Mouse (Mus musculus): ENCODE measurements around the gene Trim21.

The Trim21 gene

DNA sequence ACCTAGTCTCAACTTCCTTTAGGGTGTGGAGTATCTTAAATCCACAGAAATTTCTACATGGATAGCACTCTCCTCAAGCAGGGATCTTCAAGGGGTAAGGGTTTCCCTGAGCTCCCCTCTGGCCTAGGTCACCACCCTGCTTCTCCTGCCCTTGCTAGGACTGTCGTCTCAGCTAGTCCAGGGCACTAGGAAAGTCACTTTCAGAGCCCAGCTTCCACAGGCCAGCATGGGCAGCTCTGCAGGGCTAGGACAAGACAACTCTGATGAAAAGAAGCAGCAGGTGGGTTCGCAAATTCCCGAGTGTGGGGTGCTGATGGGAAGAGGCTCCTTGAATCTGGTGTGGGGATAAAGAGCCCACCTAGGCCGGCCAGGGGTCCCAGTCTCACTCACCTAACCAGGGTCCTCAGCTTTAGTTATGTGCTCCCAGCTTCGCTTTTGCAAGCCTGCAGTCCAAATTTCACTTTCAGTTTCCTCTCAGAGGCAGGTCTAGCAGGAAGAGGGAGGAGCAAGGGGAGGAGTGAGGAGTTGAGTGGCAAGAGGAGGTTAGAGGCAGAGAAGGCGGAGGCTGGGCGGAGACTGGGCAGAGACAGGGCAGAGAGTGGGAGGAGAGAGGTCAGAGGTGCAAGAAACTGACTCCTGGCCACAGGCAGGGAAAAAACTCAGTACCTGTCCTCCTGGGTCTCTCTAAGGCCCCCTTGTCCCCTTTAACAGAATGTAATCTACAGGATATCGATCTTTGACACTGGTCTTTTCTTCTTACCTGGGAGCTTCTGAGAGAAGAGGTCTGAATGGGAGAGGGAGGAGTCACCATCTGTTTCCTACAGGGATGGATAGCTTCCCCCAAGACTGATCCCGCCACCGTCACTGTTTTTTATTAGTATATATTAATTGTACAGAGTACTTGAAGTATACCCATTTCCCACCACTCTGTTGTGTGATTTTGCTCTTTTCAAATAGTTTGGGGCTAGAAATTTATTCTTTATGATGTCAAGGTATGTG, at the start of gene Trim21:
Gene Trim21, minus strand, starts transcription at position 488 of the 999 bp plus-strand sequence.
- in situ Hi-C loops (cut with MboI, MseI), result loop anchor here in 1 of 2 experiments (5.0 kb wide), 1 partner anchor 53 kb away; no protein-coding TSS in a partner anchor

DNA sequence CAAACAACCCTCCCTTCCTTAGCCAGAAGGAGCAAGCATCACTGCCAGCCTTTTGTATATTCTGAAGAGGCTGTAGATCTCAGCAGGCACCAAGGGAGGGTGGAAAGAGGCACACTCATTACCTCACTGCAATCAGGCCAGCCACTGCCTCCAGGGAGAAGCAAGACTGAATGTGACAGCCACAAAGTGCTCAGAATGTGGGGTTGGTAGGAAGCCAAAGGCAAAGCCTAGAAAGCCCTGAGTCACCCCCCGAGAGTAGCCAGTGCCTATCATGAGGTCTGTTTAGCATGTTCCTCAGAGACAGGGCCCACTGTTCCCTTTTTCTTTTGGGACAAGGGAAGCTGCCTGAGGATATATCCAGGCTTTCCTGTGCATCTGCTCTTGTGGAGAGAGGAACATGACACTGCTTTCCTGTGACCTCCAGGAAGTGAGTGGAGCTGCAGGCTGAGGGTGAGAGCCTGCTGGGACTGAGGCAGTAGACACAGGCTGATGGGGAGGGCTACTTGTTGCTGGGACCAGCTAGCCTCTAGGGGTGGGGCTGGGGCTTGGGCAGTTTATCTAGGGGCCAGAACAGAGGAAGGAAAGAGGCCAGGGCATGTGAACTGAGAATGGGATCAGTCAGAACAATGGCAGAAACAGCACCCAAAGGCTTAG, 32.2 kb upstream of the Trim21 start, which contains the start of gene Olfr552:
Gene Olfr552, plus strand, starts transcription at position 393 of the 654 bp plus-strand sequence.
- in situ Hi-C loops (cut with MboI, MseI), result no loop called here

DNA sequence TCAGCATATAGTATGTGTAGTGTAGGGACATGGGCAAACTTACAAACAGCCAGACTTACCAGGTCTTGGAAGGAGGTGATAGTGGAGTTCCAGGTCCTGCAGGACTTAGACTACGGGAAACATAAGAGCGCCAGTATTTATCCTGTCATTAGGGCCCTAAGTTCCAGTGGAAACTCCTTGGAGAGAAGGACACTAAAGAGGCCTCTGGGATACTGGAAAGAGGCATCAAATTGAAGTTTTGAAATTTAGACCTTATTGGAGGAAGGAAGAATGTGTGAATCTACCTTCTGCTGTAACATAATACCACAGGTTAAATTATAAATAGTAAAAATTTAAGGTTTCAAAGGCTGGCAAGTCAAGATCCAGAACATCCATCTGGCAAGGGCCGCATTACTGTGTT, 26.5 kb upstream of the Trim21 start, which contains the start of gene Olfr551:
Gene Olfr551, minus strand, starts transcription at position 101 of the 400 bp plus-strand sequence.
- in situ Hi-C loops (cut with MboI, MseI), result no loop called here

DNA sequence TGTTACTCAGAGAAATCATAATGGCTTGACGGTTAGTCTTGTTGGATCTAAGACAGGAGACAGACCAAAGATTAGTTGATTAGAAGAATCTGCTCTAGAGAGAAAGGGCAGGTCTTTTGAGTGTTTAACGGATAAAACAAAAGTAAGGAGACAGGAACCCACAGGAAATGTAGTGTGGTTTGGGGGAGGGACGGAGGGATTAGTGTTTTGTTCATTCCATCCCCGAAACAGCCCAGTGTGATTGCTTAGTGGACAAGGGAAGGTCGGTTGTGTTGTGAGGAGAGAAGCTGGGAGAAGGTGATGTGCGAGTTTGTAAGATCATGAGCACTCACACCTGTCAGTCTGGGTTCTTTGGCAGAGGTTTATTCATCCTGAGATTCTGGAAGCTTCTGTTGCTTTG, 10.7 kb upstream of the Trim21 start:
- in situ Hi-C loops (cut with MboI, MseI), result no loop called here

DNA sequence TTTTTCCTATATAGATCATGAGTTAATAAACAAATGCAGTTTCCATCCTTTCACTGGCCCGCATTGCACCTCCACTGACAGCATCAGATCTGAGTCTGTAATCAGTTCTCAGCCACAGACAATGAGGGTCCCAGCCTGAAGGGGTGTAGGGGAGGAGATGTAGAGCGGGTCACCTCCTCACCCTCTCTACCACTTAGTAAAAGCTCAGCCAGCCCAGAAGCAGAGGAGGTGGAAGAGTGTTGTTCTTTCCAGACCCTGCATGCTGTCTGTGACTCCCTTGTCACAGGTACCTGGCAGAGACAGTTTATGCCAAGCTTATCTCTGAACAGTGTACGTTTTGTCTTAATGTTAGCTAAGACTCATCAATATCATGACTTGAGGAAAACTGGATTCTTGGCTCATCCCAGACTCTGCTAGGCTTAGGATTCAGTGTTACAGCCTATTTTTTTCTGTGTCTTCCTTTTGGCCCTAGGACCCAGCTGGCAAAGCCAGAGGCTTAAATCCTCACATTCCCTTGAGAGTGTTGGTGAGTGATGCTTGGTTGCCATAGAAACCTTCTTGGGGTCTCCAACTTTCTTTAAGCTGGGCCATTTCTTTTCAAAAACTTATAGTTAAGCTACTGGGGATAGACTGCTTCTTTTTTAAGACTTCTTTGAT, 8.0 kb upstream of the Trim21 start:
- in situ Hi-C loops (cut with MboI, MseI), result no loop called here

DNA sequence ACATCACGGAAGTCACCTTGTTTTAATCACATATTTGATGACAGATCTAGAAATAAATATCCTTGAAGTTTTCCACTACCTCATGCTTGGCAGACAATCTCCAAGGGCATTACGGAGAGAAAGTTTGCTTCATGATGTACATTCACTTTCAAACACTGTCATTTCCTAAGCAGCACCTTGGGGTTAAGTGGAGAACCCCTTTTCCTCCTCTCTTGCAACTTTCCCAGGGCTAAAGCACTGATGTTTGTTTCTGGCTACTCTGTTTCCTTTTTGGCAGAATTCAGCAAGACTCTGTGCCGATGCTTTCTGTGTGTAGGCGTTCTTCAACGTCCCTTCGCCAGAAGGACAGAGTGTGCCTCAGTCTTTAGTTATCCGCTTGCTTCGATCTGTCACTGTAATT, 5.9 kb upstream of the Trim21 start, which contains the start of gene Olfr550:
Gene Olfr550, plus strand, starts transcription at position 301 of the 400 bp plus-strand sequence.
- in situ Hi-C loops (cut with MboI, MseI), result no loop called here

DNA sequence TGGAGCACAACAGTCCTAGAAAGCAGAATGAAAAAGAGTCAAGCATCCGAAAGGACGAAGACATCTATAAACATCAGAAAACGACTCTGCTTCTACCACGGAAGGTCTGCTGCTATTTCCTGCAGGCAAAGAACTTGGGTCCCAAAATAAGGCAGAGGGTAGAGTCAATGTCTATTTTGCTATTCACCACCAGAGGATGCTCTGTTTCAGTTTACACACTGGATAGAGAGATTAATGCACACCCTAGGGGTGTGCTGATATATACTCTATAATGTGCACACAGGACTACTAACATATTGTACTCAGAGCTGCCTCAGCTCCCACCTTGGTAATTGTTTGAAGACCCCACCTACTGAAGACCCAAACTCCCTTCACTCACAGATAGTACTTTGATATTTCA, 933 bp upstream of the Trim21 start:
- in situ Hi-C loops (cut with MboI, MseI), result loop anchor here in 1 of 2 experiments (5.0 kb wide), 1 partner anchor 54 kb away; no protein-coding TSS in a partner anchor

DNA sequence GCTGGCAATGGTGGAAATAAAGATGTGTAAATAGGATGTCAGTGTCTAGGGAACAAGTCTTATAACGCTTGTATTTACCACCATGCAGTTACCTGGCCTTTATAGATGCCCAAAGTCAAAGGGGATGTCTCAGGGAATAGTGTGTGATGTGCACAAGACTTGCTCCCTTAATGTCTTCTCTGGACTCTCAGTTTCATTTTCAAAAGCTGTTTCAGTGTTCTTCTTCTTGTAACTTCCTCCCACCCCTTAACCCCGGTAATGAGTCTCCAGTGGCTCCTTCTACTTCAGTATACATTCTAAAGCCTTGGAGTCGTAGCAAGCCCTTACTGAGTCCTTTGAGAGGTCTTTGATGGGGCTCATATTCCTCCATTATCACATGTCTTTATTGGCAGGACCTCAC, 12.0 kb downstream of the Trim21 start:
- in situ Hi-C loops (cut with MboI, MseI), result loop anchor here in 1 of 2 experiments (5.0 kb wide), 1 partner anchor 616 kb away; no protein-coding TSS in a partner anchor

DNA sequence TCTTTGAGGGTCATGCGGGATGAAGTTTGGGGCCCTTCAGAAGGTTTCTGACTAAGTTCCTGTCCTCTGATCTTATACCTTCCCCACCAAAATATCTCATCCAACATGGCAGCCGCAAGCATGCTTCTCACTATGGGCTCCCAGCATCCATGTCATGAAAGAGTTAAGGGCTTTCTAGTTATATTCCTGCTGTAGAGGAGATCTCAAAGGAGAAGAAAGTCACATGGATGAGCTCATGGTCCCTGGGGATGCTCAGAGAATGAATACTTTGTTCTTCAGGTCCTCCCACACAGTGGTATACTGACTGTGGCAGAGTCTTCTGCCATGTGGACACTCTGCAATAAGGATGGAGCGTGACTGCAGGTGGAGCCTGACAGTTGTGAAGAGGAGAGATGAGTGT, 15.7 kb downstream of the Trim21 start, which contains the start of gene Olfr549:
Gene Olfr549, plus strand, starts transcription at position 301 of the 400 bp plus-strand sequence.
- in situ Hi-C loops (cut with MboI, MseI), result no loop called here

DNA sequence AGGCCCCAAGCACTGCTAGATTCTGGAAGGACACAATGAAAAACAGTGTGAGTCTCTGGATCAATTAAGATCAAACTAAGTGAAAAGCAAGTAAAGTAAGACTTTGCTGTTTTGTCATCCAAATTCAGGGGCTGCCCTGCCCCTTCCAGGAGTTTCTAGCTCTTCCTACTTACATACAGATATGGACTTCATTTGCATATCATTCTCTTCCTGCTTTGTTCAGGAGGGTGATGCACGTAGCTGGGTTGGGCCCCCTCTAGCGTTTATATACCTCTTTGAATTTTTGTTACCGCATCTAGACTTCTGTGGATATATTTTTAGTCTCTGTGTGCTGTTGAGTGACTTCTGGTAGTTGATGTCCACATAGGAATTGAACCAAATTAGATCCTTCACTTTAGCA, 24.0 kb downstream of the Trim21 start:
- in situ Hi-C loops (cut with MboI, MseI), result no loop called here

DNA sequence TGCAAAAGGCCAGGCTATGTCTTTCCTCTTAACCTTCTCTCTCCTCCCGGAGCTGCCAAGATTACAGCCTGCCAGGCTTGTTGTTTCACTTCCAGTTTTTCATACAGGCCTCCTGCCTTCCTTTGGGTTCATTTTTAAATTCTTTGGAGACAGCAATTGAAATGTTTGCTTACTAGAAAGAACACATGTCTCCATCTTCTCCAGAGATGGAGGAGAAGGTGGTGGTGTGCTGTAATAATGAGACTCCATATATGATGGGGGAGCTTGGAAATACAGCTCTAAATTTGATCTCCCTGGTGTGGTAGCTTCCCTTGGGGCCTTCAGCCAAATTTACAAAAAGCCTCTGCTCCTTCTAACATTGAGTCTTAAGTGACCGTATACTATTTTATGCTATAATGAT, 24.7 kb downstream of the Trim21 start, which contains the start of gene Olfr548-ps1:
Gene Olfr548-ps1, plus strand, starts transcription at position 301 of the 400 bp plus-strand sequence.
- in situ Hi-C loops (cut with MboI, MseI), result no loop called here

DNA sequence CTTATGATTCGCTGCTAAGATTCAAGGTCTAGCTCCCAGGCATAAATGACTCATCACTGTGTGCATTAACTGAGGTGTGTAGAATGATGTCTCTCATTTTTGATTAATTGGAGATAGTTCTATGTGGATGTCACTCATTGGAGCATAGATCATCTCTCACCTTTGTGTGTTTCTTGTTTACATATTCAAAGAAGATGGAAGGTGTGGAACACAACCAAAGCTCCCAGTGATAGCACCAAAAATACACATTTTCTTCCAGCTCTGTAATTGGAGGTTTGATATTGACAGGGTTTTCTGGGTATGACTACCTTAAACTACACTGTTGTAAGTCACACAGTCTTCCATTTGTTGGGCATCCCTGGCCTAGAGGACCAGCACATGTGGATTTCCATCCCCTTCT, 30.8 kb downstream of the Trim21 start, which contains the start of gene Olfr547:
Gene Olfr547, plus strand, starts transcription at position 301 of the 400 bp plus-strand sequence.
- in situ Hi-C loops (cut with MboI, MseI), result loop anchor here in 1 of 2 experiments (5.0 kb wide), 1 partner anchor 68 kb away; no protein-coding TSS in a partner anchor

DNA sequence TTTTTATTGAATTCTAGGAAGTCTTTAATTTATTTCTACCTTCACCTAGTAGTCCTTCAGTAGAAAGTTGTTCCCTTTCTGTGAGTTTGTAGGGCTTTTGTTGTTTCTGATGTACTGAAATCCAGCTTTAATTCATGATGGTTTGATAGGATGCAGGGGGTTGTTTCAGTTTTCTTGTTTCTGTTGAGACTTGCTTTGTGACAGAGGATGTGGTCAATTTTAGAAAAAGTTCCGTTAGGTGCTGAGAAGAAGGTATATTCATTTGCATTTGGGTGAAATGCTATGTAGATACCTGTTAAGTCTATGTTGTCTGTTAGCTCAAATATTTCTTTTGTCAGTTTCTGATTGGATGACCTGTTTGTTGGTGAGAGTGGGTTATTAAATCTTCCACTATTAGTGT, 36.2 kb downstream of the Trim21 start:
- in situ Hi-C loops (cut with MboI, MseI), result no loop called here

DNA sequence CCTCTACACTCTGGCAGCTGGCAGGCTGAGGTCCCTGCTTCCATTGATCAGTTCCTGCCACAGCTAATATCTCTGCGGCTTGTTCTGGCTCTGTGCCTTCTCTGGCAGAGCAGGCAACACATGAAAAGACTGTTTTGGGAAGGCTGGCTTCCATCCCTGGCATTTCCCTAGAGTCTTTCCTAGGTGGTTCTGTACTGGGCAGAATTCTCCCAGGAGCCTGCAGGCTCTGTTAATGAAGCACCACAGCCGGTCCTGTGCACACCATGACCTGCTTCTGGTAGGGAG, 48.3 kb downstream of the Trim21 start:
- in situ Hi-C loops (cut with MboI, MseI), result loop anchor here in 1 of 2 experiments (25.0 kb wide), 1 partner anchor 1195 kb away; the partner anchor contains the start of gene Olfr243

DNA sequence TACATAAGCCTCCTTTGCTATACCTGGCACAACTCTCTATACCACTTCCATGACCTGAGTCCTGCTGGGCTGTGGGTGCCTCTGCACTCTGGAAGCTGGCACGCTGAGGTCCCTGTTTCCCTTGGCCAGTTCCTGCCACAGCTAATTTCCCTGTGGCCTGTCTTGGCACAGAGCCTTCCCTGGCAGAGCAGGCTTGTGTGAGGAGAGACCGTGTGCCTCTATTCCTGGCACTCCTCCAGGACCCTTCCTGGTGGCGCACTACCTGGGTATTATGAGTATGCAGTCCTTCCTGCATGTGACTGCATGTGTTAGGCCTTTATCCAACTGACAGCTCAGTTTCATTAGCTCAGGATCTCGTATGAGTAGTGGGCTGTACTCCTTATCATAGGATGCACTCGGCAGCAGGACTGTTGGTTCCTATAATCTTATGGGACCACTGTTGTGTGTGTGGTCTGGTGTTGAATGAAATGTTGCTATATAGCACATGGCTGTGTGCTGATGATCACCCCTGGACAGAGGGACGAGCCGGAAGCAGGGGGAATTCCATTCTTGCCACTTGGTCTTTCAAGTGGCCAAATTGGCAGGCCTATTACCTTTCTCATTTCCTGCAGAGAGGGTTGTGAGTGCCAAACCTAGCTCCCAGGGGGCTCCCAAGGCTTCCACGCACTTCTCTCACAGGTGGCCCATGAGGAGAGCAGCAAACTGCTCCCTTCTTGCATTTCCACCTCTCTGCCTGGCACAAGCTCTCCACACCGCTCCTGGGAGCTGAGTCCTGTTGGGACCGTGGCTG, 48.8 kb downstream of the Trim21 start:
- in situ Hi-C loops (cut with MboI, MseI), result loop anchor here in 1 of 2 experiments (25.0 kb wide), 1 partner anchor 1196 kb away; the partner anchor contains the start of gene Olfr243

DNA sequence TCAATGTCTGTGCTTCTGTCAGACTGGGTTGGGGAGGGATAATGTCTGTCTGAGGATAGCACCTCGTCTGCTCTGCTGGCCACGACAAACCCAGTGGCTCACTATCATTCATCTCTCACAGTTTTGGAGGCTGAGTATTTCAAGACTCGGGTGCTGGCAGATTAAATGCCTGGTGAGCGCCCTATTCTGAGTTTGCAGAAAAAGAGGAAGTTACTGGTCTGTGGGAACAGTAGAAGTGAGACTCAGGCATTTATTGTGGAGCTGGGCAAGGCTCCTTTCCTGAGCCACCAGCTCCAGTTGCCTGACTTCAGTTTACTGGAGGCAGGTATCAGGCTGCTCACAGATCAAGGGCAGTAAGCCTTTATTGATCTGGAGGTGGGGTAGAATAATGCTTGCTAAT, 51.1 kb downstream of the Trim21 start:
- in situ Hi-C loops (cut with MboI, MseI), result loop anchor here (5.0 to 25.0 kb wide), 4 partner anchors 53 to 1198 kb away; partner anchors contain the start of genes Olfr554 (in 2 of the 2), Olfr243 (in 1 of the 2), Olfr571 (in 1 of the 2) and Trim21 (in 1 of the 2)

DNA sequence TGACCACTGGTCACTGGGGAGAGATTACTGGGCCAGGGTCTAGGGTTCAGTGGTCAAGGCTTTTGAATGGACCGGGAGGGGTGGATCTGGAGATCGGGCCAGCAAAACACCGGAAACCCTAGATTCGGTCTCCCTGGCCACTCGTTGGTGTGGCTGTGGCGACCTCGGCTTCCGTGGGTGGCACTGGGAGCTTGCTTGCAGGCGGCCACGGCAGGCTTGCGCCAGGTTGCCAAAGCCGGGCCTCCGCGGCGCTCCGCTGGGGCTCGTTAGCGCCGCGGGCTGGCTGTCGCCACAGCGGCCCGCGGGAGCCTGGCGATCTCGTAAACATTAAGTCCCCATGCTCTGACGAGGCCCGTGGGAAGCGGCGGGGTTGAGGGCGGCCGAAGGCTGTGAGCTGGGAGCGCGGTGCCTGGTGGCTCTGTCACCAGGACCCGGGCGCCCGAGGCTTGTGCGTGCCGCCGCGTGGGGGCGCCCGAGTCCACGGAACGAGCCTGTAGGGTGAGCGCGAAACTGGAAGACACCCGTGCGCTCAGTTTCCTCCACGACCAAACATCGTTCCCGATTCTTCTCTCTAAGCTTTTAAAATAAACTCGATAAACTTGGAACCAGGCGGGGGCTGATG, 52.4 kb downstream of the Trim21 start:
- in situ Hi-C loops (cut with MboI, MseI), result loop anchor here (5.0 to 25.0 kb wide), 4 partner anchors 54 to 1199 kb away; partner anchors contain the start of genes Olfr554 (in 2 of the 2), Olfr243 (in 1 of the 2), Olfr571 (in 1 of the 2) and Trim21 (in 1 of the 2)

DNA sequence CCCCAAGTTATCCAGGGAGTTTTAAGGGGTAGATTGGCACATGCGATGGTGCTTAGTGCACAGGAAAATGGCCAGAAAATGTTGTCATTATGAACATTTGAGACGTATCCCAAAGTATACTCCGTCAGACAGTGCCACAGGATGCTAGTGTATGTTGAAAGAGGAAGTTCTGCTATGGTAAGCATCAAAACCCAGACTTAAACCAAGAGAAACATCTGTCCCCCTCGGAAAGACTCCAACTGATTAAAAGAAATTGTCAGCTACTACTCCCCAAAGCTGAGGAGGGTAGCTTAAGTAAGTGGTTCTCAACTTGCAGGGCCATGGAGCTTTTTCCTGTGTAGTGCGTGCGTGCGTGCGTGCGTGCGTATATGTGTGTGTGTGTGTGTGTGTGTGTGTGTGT, 53.4 kb downstream of the Trim21 start:
- in situ Hi-C loops (cut with MboI, MseI), result loop anchor here (5.0 to 25.0 kb wide), 4 partner anchors 55 to 1200 kb away; partner anchors contain the start of genes Olfr554 (in 2 of the 2), Olfr243 (in 1 of the 2), Olfr571 (in 1 of the 2) and Trim21 (in 1 of the 2)

DNA sequence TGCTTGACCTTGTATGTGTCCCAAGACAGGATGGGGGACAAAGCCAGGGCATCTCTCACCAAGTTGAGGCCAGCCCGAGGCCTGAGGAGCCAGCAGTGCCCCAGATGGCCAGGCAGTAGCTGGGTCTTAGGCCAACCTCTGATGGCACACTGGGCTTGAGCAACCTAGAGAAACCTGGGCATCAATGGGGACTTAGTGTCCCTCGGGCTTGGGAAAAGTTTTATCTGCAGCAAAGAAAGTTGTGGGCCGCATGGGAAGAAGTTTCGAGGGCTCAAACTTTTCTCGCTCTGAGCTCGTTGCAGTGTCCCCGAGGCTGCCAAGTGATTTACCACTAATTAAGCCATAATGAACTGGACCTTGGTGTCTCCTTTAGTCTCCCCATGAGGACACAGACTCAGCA, 55.6 kb downstream of the Trim21 start:
- in situ Hi-C loops (cut with MboI, MseI), result loop anchor here (5.0 to 25.0 kb wide), 5 partner anchors 58 to 1203 kb away; partner anchors contain the start of genes Olfr554 (in 2 of the 2), Olfr243 (in 1 of the 2), Olfr571 (in 1 of the 2) and Olfr572 (in 1 of the 2)
